Mouse (Mus musculus) small intestine, adult 2 months (tissue): ENCODE results near the gene Lgals3.

Experiments used
- CTCF ChIP-seq: fragments of 200-500 bp; IDR thresholded peaks from 2 replicates; pipeline ENCODE4 v1.5.1; 2012; ENCODE audit warnings: low read depth, mild to moderate bottlenecking, control low read depth, inconsistent platforms, low read length, moderate library complexity, mixed read lengths; ENCODE audit not compliant: insufficient replicate concordance, insufficient read length; ENCODE audit errors: extremely low read depth
- POLR2A ChIP-seq: fragments of 200-500 bp; IDR thresholded peaks from 2 replicates; pipeline ENCODE4 v1.6.1; 2012; ENCODE audit warnings: low read depth, mild to moderate bottlenecking, control low read depth, inconsistent platforms, low read length, moderate library complexity

GRCm38 (mm10) chr14:47402735-47403134 lies 35.2 kb downstream of the Lgals3 start:
- no peak for TF ChIP-seq CTCF
- TF ChIP-seq POLR2A, result no peak
